ENCODE assay signal across 12 mouse cellular contexts in the genomic region with DNA sequence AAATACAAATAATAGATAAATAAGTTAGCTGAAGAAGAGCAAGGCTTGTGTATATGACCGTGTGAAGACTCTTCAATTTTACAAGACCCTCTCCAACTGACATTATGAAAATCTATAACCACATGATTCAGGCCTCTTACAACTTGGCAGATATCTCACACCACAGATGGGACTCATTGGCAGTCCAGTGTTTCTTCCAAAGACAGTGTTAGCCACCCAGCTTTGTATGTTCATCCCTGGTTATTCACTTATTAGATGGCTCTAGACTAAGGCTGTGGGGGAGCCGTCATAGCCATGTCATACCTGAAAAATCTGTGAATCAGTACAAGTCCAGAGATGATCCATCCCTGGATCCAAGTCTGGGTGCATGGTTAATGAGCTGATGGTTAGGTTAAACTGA.
"Had no signal": no experiment of that assay in that cellular context is flagged by ENCODE, and none has a peak within 500 bp of the region (broad histone marks: within the 10 kb centered on the region; RNA-seq: fewer than 3 reads in every experiment).

No protein-coding gene starts in this region.

- DNase-seq: retina, postnatal 1 day; right cerebral cortex, adult 18-20 months; right cerebral cortex, postnatal 14 days; right cerebral cortex, postnatal 25 days; right cerebral cortex, postnatal 4 days; spleen, adult 18-20 months; thymus, adult 18-20 months; thymus, adult 2 months; thymus, postnatal 14 days; thymus, postnatal 25 days; thymus, postnatal 36 days; thymus, postnatal 4 days had no signal
